Mouse (Mus musculus): ENCODE results near the gene Rrn3.

DNA sequence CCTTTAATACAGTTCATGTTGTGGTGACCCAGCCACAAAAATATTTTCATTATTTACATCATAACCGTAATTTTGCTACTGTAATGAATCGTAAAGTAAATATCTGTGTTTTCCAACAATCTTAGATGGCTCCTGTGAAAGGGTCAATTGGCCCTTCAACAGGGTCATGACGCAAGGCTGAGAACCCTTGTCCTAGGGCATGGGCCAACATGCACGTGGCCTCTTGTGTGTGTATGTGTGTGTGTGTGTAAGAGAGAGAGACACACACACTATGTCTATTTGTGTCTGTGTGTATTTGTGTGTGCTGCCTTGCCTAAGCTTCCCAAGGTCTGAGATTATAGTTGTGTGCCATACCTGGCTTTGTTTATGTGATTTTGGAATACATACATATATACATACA lies 27.1 kb downstream of the Rrn3 start:
- TF ChIP-seq TAL1 (IDR thresholded peaks at IDR 0.05; ENCODE audit: low read length) (no peak), NELFE (IDR thresholded peaks at IDR 0.05; ENCODE audit: low read depth, low read length) (no peak), E2F4 (IDR thresholded peaks at IDR 0.05; ENCODE audit: borderline replicate concordance, low read depth, low read length) (no peak), ETS1 (IDR thresholded peaks at IDR 0.05; ENCODE audit: low read depth, low read length) (no peak), POLR2A (IDR thresholded peaks at IDR 0.05; ENCODE audit: control insufficient read depth in 1 of 2, insufficient read depth in 1 of 2, low read depth in 1 of 2, low read length in 2 of 2, poor library complexity in 1 of 2) (no peak)
